Mouse (Mus musculus) embryonic fibroblast, embryonic 13.5 days (primary cell): ENCODE data around the gene Cpne7. TPM values are rescaled to one million over a fixed set of nuclear protein-coding genes. Genes with fewer than 3 reads are reported as not detected.

ENCODE experiments used
- H3K27ac ChIP-seq: 2 replicates; pipeline ENCODE4 v1.5.1; 2012; ENCODE audit warnings: low read length, control low read depth, inconsistent platforms; ENCODE audit not compliant: insufficient read depth
- H3K4me1 ChIP-seq: 2 replicates; pipeline ENCODE4 v1.6.1; 2011; ENCODE audit warnings: low read length; ENCODE audit not compliant: control insufficient read depth, insufficient read depth
- H3K4me3 ChIP-seq: 2 replicates; pipeline ENCODE4 v1.5.1; 2011; ENCODE audit warnings: mild to moderate bottlenecking, control low read depth, low read length; ENCODE audit not compliant: insufficient read depth
- CTCF ChIP-seq: IDR thresholded peaks from 2 replicates; pipeline ENCODE4 v1.5.1; 2011; ENCODE audit warnings: mild to moderate bottlenecking, control low read depth, low read length, moderate library complexity, borderline replicate concordance; ENCODE audit not compliant: insufficient read depth
- POLR2A ChIP-seq: IDR thresholded peaks from 2 replicates; pipeline ENCODE4 v1.6.1; 2011; ENCODE audit warnings: low read depth, mild to moderate bottlenecking, control low read depth, low read length, moderate library complexity
- polyA plus RNA-seq: library from polyadenylated mRNA; stranded (reverse); fragments of >200 nt; gene quantifications from 2 replicates; pipeline ENCODE4 v1.2.4, GENCODE M21; 2011; ENCODE audit warnings: low read depth; ENCODE audit not compliant: missing spikeins, insufficient read length

The Cpne7 gene
- polyA plus RNA-seq, 1 experiment = 0.90 TPM

DNA sequence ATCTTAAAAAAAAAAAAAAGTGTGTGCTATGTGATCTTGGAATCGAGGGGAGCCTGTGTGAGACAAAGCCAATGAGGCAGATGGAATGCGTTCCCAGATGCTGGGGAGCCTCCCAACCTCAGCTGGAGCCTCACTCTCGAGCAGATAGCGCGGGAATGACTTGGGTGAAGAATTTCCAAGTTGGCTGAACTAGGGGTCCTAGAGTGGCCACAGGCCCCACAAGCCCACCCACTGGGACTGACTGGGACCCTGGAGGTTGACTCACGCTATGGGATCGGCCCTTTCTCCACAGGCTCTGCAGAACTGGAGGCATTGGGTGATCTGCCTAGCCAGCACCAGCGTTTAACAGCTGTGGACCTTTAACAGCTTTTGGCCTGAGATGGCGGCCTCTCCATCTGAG is 19.1 kb downstream of the Cpne7 start:
- Histone ChIP-seq H3K4me3 (no peak overlapping the region), H3K27ac (no peak overlapping the region), H3K4me1 (peaks cover 18% of the 10 kb centered on the region)
- TF ChIP-seq POLR2A = no peak
- TF ChIP-seq CTCF = no peak

- Histone ChIP-seq H3K4me3 (no peak overlapping the region), H3K27ac (peak overlapping the region; percentile 70), H3K4me1 (peaks cover 21% of the 10 kb centered on the region)
- TF ChIP-seq POLR2A = peak; percentile 62
- TF ChIP-seq CTCF = no peak
These were observed 20.5 kb downstream of the Cpne7 start for GRCm38 (mm10) chr8:123137645-123138077.

DNA sequence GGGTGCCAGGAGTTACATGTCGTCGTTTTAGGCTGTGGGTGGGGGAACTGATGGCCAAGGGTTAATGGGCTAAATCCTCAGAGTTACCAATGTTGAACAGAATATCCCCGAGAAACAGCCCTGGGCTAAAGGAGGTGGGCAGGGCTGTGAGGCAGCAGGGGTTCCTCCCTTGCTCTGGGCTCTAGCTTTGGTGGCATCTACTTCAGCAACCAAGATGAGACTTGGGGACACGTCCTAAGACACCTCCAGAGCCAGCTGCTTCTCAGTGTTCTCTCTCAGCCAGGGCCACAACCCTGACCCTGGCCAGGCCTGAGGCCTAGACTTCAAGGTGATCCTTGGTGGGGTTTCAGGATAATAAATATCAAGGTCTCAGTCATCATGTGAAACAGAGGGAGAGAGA is 21.6 kb downstream of the Cpne7 start:
- no peak overlapping the region for H3K27ac ChIP-seq
- no peak overlapping the region for H3K4me3 ChIP-seq
- H3K4me1 ChIP-seq = peaks cover 21% of the 10 kb centered on the region
- TF ChIP-seq POLR2A (no peak), CTCF (no peak)

DNA sequence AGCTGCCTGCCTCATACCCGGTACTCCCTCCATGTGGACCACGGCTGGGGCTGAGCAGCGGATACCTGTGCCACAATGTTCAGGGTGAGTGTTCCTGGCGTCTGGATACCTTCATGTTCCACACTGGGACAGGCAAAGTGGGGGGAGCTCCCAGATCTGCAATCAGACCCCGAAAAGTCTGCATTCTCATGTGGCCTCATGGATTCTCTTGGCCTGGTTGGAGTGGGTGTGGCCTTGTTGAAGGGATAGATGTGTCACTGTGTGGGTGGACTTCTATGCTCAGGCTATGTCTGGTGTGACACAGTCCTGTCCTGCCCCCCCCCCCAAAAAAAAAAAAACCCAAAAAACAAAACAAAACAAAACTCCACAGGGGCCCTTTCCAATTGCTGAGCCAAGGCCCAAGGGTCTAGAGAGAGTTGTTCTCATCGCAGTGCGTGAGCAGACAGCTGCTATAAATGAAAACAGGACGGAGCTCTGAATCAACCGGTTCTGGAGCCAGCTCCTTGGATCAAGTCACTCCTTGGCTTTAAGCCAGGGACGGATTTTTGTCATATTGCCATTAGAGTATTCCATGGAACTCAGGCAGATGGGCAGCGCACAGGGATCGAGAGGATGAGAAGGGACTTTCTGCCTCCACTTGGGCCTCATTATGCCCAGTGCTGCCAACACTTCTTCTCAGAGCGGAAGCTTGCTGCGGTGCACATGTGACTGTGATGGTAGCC is 24.7 kb downstream of the Cpne7 start:
- H3K27ac ChIP-seq = peak overlapping the region; percentile 65

DNA sequence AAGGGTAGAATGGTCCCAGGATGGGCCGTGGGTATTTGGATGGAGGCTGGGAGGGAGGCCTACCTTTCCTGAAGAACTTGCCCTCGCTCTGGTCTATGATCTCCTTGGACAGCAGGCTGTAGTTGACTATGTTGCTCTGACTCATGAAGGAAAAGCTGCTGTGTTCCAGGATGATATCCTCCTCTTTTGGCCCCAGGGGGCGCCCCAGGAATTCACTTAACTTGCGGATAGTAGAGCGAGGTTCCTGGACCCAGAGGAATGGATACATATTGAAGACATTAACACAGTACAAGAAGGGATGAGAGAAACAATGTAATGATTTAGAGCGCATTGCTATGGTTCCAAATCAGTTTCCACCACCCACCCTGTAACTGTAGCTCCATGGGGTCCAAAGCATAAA is 28.1 kb downstream of the Cpne7 start:
- H3K4me1 ChIP-seq = peaks cover 3% of the 10 kb centered on the region
- TF ChIP-seq POLR2A (no peak), CTCF (no peak)
- no peak overlapping the region for H3K4me3 ChIP-seq
- H3K27ac ChIP-seq = 0 out of 2 replicates have a peak overlapping the region, but pooled peaks have one; percentile 9

More for the DNA sequence above, 24.7 kb downstream of the Cpne7 start:
- peaks cover 14% of the 10 kb centered on the region for H3K4me1 ChIP-seq
- no peak; the same call in 1 of the 2 replicates for TF ChIP-seq POLR2A
- no peak for TF ChIP-seq CTCF
- no peak overlapping the region for H3K4me3 ChIP-seq

DNA sequence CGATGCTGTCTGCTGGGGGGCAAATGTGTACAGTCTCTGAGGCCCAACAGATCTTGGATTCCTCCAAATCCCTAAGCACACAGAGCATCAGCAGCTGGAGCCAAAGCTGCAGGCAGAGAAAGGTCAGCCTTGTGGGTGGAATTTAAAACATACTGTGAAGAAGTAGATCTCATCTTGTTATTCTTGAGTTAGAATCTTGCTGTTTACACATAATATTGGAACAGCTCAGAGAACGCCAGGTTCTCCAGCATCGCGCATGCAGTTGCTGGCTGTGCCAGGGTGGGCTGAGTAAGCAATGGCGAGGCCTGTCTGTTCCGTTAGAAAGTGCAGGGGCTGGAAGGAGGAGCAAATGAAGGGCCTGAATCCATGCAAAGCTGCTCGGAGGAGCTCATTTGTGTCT is 29.2 kb downstream of the Cpne7 start:
- Histone ChIP-seq H3K4me3 (no peak overlapping the region), H3K27ac (no peak overlapping the region), H3K4me1 (peaks cover 3% of the 10 kb centered on the region)
- TF ChIP-seq CTCF = no peak
- no peak for TF ChIP-seq POLR2A

DNA sequence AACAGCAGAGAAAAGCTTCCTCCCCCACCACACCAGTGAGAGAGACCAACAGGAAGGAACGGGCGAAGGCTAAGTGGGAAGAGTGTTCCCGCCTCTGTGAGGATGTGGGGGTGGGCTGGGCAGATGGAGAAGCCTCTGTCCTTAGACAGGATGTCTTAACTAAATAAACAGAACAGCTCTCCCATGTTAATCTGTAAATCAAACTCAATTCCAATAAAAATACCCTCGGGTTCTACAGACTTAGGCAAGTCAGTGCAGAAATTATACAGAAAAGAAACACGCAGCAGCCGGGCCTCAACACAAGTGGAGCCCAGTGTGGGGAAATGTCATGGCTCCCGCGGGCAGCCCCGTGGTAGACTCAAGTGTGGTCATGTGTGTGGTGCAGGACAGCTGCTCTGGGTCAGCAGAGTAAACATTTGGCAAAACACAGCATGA is 33.6 kb downstream of the Cpne7 start:
- no peaks in the 10 kb centered on the region for H3K4me1 ChIP-seq
- TF ChIP-seq CTCF = no peak
- no peak overlapping the region for H3K27ac ChIP-seq
- no peak overlapping the region for H3K4me3 ChIP-seq

DNA sequence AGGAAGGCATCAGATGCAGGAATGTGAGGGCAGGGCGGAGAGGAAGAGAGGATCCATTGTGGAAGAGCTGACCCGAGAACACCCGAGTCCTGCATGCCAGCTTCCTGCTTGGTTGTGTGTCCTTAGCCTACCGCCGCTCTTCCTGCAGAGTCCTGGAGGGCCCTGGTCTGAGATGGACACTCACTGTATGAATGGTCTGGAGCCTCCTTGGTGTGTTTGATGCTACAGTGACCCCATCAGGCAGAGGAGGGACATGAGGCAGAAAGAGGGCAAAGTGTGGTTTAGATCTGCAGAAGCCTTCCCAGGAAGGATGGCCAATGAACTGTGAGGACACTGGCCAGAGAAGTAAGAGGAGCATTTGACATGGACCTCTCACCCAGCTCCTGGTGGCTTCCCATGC is 38.0 kb downstream of the Cpne7 start:
- Histone ChIP-seq H3K27ac (no peak overlapping the region), H3K4me1 (no peaks in the 10 kb centered on the region), H3K4me3 (no peak overlapping the region)
- TF ChIP-seq POLR2A (no peak), CTCF (0 out of 2 replicates have a peak, but pooled peaks have one; percentile 23)

DNA sequence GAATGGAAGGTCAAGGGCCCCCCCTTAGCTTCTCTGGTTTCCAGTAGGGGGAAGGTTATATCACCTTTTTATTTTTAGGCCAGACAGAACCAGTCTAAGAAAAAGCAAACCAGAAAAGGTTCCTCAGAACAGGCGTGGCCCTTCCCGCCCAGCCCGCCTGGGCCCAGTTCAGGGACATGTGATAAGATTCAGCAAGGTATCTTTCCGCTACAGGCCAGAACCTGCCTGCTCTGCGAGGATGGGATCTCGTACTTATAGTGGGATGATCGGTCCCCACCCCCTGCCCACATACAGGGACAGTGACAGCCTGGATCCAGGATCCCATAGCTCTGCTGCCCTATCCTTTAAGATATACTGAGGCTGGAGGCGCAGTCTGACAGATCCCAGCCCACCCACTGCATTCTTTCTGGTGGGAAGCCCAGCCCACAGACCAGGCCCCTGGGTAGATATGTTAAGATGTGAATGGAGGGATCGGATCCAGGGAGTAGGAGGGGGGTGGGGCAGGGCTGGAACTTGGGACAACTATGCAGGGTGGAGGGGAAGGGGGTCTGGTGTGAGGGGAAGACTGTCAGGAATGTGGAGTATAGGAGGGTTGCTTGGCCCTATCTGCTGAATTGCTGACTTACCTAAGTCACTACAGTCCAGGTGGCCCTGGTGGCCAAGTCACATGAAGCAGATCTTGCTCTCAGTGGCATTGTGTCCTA is 39.0 kb downstream of the Cpne7 start:
- TF ChIP-seq CTCF (no peak), POLR2A (no peak)
- H3K27ac ChIP-seq = no peak overlapping the region

GRCm38 (mm10) chr8:123157888-123158465 is 40.8 kb downstream of the Cpne7 start, which contains the start of gene Sult5a1:
Sult5a1 (minus strand) TSS chr8:123158315.
- Histone ChIP-seq H3K4me3 (no peak within 1 kb of the TSS), H3K27ac (no peak within 1 kb of the TSS), H3K4me1 (no peaks in the 10 kb centered on the region)
- no peak for TF ChIP-seq POLR2A
- no peak for TF ChIP-seq CTCF

More for the DNA sequence above, 39.0 kb downstream of the Cpne7 start:
- Histone ChIP-seq H3K4me3 (no peak overlapping the region), H3K4me1 (no peaks in the 10 kb centered on the region)
